Mouse (Mus musculus): ENCODE data around the gene Apex1.
"Not testable (repeated sequence)": the region's sequence is repeated elsewhere in the genome, so short reads cannot be mapped to it uniquely, and the experiment has no call there.

Apex1 gene

GRCm38 (mm10) chr14:50970822-50971221 is 46.1 kb downstream of the Apex1 start:
- no peak for DNase-seq

- not testable (repeated sequence) for DNase-seq
Measured at GRCm38 (mm10) chr14:50973054-50973453, 48.3 kb downstream of the Apex1 start.

GRCm38 (mm10) chr14:50973700-50974099 is 48.9 kb downstream of the Apex1 start:
- no peak for DNase-seq

GRCm38 (mm10) chr14:50975001-50975400 is 50.2 kb downstream of the Apex1 start:
- no peak for DNase-seq

- DNase-seq = no peak
Measured at GRCm38 (mm10) chr14:50976674-50977073, 51.9 kb downstream of the Apex1 start.
